Mouse (Mus musculus): Measurements from ENCODE around the gene Myo7a. TPM values are rescaled to one million over a fixed set of nuclear protein-coding genes. Genes with fewer than 3 reads are reported as not detected.

Gene Myo7a
- 4.7 and 9.2 TPM in 2 replicates for polyA plus RNA-seq (2012; ENCODE audit: low replicate concordance)

GRCm38 (mm10) chr7:98119179-98119960, at the start of gene Myo7a:
Gene Myo7a, minus strand, starts transcription at chr7:98119524.

GRCm38 (mm10) chr7:98145402-98145801, 26.1 kb upstream of the Myo7a start, which contains the start of gene Omp:
Gene Omp, minus strand, starts transcription at chr7:98145502.

Other genes with a start within 250 kb of the Myo7a start
- gene Gdpd4, start 199.6 kb downstream of the Myo7a start, polyA plus RNA-seq (2012; ENCODE audit: low replicate concordance): not detected in 2 replicates
- 0.10 and 0.29 TPM in 2 replicates for gene Omp, start 26.0 kb upstream of the Myo7a start, polyA plus RNA-seq (2012; ENCODE audit: low replicate concordance)
- gene Capn5, start 58.8 kb upstream of the Myo7a start, polyA plus RNA-seq (2012; ENCODE audit: low replicate concordance): 7.3 and 14.3 TPM in 2 replicates
- gene B3gnt6, start 80.0 kb upstream of the Myo7a start, polyA plus RNA-seq (2012; ENCODE audit: low replicate concordance): 0.08 TPM in 1 of 2 replicates, not detected in the other
- gene Acer3, start 201.7 kb upstream of the Myo7a start, polyA plus RNA-seq (2012; ENCODE audit: low replicate concordance): 2.6 and 10.4 TPM in 2 replicates
- 1.6 and 2.4 TPM in 2 replicates for gene Tsku, start 241.8 kb upstream of the Myo7a start, polyA plus RNA-seq (2012; ENCODE audit: low replicate concordance)